Mouse (Mus musculus): ENCODE measurements around the gene Amph. TPM values are rescaled to one million over a fixed set of nuclear protein-coding genes. Genes with fewer than 3 reads are reported as not detected.

Amph gene
- total RNA-seq, 2 experiments from 2014 or later = 0.30 to 1.5 TPM

DNA sequence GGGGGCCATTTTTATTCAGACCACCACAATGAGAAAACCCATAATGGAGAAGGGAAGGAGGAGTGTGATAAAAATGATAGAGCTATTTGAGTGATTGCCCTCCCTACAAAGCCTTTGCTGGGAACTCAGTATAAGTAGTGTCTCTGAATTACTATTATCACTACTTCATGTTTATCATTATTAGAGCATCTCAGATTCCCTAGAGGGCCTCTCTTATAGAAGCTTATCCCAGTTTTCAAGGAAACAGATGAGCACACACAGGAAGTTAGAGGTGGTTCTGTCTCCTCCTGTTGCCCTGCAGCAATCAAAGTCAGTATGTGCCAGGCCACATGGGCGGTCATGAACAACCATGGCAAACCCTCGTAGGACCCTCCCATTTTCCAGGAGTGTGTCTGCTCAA lies 190.5 kb downstream of the Amph start:
- DNase-seq (ENCODE audit: low spot score) = no peak

DNA sequence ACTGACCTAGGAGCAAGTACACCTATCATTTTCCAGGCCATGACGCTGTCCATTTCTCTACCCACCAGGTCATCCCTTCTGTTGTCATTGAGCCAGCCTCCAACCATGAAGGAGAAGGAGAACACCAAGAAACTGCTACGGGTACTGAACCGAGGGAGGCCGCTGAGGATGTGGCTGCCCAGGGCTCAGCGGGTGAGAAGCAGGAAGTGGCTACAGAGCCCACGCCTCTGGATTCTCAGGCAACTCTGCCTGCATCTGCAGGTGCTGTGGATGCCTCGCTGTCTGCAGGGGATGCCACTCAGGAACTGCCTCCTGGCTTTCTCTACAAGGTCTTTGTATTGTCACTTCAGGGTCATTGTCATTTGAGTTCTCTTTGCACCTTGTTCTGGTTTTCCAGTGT lies 191.1 kb downstream of the Amph start:
- no peak for DNase-seq (ENCODE audit: low spot score)

DNA sequence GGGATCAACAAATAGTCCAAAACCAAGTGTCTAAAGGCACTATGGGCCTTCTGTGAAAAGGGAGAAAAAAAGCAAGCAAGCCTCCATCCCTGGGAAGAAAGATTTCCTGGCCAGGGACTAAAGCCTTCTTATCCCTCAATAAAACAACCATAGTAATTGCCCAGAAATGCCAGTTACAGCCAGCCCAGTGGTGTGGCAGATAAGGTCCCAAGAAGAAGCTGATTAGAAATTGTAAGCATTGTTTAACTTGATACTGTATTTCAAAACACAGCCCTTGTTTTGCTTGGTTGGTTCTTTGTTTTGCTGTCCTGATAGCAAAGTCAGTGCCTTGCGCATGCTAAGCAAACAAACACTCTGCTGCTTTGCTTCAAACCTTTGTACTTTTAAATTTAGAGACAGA lies 191.8 kb downstream of the Amph start:
- DNase-seq (ENCODE audit: low spot score) = no peak

DNA sequence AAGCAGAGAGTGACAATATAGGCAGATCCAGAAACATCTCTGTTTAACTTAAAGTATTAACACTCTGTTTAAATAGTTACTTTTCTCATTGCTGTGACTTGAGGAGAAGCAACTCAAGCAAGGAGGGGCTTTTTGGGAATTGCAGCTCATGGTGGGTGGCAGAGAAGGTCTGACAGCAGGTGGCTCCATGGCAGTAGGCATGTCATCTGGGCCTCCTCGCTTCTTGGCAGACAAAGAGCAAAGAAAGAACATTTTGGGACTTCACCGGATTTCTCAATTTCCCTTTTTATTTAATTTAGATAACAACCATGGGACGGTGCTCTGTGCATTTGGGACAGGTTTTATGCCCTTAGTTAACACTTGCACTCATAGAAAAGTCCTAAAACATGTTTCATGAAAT lies 195.8 kb downstream of the Amph start:
- no peak for DNase-seq (ENCODE audit: low spot score)

DNA sequence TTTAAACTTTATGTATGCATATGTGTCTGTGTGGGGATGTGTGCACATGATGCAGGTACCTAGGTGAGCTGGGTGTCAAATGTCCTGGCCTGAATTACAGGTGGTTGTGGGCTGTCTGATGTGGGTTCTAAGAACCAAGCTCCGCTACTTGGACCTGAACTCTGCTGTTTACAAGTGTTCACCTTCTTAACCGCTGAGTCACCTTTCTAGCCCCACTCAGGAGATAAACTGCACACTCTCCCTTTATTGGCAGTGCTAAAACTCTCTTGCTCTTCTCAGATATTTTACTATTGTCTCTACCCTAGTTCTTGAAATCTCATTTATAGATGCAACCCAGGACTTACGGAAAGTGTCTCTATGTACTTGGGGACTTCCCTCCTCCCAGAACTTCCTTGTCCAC lies 199.5 kb downstream of the Amph start:
- DNase-seq (ENCODE audit: low spot score) = no peak

DNA sequence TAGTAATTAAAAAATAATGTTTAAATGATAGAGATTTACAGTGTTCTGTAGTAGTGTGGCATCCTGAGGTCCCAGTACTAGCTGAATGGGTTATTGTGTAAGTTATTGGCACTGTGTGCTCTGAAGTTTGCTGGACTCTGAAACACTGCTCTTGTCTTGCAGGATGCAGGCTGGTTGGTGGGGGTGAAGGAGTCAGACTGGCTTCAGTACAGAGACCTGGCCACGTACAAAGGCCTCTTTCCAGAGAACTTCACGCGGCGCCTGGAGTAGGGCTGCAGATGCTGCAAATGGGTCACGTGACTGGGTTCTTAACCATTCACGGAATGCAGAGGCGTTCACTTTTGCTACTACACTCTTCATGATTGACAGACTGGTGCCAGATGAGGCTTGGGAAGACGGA lies 201.6 kb downstream of the Amph start:
- no peak for DNase-seq (ENCODE audit: low spot score)

DNA sequence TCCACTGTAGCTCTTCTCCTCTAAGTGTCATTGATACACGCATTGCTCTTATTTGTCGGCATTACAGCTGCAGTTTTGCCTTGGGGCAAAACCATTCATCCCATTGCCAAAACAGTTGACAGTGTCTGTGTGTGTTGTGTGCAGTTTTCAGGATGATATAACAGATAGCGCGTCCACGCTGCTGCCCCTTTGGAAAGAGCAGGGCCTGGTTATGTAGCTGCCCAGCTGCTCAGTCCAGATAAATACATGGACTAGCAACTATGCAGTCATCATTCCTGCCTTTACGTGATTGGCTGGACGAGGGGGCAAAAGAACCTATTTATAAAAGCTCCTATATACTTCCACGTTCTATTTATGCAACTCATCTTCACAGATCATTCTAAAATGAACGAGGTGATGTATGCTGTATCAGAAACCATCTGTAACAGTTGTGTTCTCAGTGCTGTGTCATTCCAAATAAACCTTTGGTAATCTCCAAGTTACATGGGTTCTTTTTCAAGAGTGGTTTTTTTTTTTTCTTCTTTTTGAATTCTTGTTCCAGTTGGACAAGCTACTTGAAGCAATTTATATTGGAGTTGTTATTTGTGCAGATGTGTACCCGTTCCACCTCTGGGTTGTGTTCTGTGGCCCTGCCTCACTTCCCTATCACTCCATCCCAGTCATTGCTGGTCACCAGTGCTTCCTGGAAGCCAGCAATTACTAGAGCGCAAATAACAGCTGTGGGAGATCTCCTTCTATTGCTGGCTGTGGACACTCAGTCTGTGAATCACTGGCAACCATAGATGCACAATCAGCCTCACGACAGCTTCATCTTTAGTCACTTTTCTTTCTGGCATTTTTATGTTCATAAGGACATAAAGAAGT lies 202.7 kb downstream of the Amph start:
- no peak for DNase-seq (ENCODE audit: low spot score)

DNA sequence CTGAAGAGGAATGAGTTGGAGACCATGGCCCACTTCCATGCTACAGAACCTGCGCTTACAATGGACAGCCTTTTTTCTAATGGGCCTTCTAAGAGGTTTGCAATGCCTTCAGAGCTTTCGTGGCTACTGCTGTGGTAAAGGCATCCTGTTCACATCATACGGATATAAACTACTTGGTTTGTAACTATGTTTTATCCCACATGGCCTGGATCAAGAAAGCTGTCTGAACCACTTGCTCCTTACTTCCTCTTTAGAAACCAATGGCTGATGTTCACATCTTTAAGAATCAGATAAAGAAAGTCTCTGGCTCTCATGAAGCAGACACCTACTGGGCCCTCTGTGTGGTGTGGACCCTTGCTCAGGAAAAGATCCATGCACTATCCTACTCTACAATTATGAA lies 204.1 kb downstream of the Amph start:
- no peak for DNase-seq (ENCODE audit: low spot score)

DNA sequence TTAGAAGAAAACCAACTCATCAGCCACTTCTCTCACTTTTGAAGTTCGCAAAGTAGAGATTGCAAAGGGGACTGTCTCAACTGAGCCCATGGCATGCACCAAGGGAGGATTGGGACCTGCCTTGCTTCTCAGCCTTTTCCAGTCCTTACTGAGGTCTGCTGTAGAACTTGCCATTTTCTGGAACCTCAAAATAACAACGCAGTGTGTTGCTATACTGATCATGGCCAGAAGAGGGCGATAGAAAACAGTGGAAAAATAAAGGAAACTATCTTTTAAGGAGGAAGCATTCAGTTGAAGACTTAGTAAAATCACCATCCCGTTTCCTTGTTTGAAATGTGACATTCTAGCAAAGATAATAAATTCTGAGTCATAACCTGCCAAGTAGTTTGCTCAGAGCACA lies 210.5 kb downstream of the Amph start:
- DNase-seq (ENCODE audit: low spot score) = peak; percentile 23

DNA sequence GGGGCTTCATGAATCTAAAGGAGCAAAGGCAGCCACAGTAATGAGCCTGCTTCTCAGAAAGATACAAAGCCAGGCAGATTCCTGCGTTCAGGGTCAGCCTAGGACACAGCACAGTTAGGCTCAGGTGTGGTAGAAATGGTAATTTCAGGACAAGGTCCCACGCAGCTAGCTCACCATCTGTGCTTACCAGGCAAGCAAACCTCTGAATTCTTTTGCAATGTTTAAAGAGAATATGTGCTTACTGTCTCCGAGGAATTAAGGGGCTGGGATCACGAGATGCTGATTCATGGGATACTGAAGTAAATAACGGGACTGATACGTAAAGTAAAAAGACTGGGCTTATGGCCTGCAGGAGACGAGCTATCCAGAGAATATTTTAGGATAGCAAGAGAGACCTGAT lies 212.6 kb downstream of the Amph start:
- DNase-seq (ENCODE audit: low spot score) = no peak

DNA sequence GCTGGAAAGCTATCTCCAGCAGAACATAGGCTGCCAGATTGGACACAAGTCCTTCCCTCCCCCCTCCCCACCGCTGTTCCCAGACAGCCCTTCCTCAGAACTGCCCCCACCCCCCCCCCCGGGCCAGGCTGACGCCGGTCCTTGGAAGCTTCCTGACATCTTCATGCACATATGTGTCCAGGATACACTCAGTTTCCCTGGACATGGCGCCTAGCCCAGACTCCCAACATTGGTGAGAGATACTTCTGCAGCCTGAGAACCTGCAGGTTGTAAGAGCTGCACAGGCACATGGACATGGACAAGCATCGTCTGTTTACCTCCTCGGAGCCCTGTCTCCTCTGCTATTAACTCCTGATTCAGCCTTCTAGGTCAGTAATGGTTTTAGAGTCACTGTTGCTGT lies 213.1 kb downstream of the Amph start:
- no peak for DNase-seq (ENCODE audit: low spot score)

DNA sequence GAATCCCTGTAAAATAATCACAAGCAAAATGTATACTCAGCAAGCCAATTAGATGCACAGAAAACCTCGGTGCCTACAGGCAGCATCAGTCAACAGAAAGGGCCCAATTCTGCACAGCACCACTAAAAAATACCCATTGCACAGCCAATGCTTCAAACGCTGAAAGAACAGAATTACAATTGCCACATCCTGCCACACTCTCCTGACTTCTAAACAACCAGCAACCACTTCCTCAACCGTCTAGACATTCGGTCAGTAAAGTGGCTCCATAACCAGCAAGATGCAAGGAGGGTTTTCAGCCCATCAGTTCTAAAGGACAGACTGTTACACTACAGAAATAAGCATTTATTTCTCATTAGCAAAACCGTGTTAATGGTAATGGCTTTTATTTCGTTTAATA lies 214.1 kb downstream of the Amph start:
- DNase-seq (ENCODE audit: low spot score) = no peak

DNA sequence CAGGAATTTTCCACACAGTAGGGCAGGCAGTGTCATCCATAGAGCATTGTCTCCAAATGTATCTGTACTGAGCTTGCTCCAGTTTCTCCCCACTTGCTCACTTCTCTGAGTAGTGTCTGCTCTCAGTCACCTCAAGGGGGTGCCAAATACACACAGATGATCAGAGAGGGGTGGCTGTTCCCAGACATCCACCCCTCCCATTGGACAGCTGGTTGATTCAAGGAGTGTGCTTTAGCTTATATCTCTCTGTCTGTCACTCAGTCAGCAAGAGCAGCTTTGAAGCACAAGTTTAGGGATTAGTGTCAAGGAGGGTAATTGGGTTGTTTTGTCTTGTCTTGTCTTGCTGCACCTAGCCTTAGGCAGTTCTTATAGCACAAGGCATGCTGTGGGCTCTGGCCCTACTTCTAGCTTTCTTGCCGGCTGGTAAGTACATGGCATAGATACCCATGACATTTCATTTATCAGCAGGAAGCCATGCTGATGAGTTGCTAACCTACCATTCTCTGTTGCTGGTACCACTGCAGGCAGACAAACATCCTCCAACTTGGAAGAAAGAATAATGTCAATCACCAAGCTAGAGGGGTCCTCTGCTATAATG lies 229.8 kb downstream of the Amph start:
- no peak for DNase-seq (ENCODE audit: low spot score)

DNA sequence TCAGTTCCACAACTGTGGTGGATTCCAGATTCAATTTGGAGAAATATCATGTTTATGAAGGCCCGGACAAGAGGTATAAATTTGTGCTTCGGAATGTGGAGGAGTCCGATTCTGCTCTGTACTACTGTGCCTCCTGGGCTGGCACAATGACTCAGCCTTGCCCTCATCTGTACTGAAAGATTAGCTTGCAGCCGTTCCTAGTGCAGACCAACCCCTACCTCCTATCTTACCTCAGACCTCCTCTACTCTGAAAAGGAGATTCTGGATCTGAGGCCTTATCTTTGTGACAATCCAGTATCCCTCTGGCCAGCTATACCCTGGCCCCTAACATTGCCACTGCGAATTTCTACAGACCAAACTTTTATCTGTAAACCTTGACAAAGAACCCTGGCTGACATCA lies 230.3 kb downstream of the Amph start:
- no peak for DNase-seq (ENCODE audit: low spot score)

DNA sequence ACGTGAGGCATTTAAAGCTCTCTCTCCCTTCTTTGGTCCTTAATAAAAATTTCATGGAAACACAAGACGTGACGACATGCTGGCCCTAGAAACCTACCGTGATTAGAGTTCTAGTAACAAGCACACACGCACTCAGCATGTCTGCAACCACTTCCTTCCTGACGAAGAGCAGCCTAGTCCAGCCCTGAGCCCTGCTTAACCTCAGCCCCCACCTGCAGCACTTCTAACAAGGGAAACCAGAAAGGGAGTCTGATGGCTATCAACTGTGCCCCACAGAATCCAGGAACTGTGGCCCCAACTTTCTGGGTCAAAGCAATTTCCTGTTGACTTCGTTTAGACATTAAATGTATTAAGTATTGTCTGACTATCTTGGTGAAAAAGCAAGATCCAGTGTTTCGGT lies 234.3 kb downstream of the Amph start:
- DNase-seq (ENCODE audit: low spot score) = no peak

DNA sequence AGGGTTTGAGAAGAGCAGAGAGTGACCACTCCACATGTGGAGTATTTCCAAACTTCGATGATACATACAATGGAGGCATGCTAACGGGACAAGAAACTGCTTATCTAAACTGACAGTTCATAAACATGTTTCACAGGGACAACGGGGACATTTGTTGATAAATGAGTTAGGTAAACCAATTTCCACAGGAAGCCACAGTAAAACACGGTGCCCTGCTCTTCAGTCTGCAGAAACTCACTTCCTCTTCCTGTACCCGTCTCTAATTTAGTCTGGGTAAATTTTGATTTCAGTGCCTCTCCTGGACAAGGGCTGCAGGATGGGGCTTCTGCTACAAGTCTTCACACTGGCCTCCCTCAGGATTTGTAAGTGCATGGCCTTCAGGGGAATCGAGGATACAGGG lies 242.0 kb downstream of the Amph start:
- DNase-seq (ENCODE audit: low spot score) = no peak

DNA sequence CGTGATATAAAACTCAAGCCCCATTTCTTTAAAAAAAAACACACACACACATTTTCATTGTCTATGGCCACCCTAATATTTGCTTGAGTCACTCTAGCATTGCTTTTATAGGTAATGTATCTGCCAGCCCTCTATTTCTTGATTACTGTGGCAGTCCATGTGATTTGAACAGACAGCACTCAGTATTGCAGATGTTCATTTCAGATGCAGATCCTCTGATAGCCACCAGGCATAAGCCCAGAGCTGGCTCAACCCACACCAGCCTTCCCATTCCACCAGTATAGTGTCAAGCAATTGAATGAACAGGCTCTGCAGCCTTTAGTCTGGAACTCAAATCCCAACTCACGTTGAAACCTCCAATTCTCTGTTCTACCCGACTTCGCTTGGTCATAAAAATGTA lies 246.8 kb downstream of the Amph start:
- DNase-seq (ENCODE audit: low spot score) = no peak

DNA sequence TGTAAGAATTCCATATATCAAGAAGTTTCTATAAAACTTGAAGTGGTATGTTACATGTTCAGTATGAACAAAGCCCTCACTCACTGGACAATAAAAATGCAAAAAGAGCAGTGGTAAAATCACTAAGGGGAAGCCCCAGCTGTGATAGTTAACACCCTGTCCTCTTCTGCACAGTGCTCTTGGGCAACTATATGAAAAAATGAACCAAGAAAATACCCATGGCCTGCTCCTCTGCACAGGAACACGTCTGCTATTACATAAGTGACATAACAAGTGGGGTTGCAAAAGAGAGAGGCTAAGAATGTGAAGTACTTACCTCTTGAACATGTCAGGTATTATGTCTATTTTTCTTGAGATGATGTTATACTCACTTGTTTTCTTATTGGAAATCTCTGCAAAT lies 247.5 kb downstream of the Amph start:
- DNase-seq (ENCODE audit: low spot score) = no peak

Other genes with a start within 250 kb of the Amph start
- gene Vps41, start 230.9 kb upstream of the Amph start, total RNA-seq (2021) = 10 to 100 TPM; 34.7 to 35.9 TPM